Mouse (Mus musculus) hindlimb bud, embryonic 11.5 days (tissue): ENCODE measurements around the gene Cd99l2.

Experiments used
- DNase-seq: peaks from one replicate; pipeline ENCODE4 v3.0.0-alpha.2; 2012; ENCODE audit warnings: low read depth, low spot score; ENCODE audit errors: extremely low spot score

Cd99l2 gene

DNA sequence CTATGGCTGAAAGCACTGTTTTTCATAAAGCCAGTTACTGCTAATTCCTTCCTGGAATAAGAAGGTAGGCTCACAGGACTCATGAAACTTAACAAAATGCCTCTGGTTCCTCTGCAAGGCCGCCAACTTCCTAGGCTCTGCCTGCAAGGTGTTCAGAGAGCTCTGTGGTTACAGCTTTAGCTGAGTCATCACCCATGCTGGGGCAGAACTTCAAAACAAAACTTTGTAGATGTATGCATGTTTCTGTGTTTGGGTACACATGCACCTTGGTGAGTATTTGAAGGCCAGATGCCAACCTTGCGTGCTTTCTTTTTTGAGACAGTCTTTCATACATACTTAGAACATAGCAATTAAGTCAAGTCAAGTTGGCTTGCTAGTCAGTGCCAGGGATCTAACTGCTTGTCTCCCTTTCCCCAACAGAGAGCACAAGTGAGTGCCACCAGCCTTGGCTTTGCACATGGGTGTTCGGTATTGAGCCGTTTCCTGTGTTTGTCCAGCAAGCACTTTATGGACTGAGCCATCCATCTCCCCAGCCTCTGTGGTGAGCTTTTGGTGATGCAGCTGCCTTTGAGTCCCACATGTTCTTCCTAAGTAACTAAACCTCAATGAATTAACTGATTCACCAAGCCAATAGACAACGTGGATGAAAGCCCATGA lies 23.9 kb downstream of the Cd99l2 start:
- no peak for DNase-seq

DNA sequence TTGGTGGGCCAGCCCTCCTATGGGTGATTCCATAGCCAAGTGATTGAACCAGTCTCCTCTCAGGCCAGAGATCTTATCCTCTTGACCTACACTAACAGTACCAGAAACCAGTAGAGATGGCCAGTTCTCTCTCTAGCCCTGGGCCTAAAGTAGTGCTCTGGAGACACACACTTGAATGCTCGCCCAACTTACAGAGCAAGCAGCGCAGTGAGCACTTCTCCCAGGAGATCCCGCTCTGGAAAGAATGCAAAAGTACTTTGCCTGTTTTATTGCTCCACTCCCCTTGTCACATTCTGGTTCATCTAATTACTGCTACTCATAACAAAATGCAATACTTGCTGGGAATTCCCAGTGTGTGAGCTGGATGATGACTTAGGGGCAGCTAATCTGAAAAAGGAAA lies 25.2 kb downstream of the Cd99l2 start:
- no peak for DNase-seq

DNA sequence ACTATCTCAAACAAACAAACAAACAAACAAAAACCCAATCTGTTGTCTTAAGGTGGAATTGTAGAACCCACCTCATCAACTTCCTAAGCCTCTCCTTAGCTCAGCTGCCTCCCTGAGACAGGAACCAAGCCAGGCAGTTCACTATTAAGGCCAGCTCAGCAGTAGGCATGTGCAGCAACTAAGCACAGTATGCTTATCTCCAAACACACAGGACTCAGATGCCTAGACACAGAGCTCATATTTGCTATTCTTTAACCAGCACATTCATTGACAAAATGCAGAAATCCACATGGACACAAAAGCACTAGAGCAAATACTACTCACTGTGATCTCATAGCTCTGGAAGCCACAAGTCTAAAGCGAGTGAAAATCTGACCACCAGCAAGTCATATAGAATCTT lies 27.2 kb downstream of the Cd99l2 start:
- DNase-seq, result no peak

DNA sequence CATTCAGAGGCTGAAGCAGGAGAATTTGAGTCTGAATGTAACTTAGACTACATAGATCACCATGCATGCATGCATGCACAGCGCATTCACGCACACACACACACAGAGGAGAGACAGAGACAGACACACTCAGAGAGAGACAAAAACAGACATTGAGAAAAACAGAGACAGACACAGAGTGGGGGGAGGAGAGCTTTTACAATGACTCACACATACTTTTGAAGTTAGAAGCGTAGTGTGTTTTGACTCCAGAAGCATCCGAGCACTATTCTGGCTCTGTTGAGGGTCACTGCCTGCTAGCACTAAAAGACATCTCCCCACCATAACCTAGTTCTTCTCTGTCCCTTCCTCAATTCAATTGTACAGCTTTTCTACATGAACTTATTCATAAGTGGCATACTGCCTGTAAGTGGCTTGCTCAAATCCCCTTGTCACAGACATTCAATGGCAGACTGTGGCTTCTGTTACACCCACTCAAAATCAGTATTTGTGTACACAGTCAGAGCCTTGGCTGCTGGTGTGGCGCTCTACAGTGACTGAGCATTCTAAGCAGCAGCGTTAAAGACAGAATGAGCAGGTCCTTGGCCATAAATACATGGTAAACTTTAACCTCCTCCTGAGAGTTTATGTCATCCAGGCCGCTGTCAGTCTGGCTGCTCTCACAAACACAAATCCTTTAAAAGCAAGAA lies 28.4 kb downstream of the Cd99l2 start:
- DNase-seq, result no peak

DNA sequence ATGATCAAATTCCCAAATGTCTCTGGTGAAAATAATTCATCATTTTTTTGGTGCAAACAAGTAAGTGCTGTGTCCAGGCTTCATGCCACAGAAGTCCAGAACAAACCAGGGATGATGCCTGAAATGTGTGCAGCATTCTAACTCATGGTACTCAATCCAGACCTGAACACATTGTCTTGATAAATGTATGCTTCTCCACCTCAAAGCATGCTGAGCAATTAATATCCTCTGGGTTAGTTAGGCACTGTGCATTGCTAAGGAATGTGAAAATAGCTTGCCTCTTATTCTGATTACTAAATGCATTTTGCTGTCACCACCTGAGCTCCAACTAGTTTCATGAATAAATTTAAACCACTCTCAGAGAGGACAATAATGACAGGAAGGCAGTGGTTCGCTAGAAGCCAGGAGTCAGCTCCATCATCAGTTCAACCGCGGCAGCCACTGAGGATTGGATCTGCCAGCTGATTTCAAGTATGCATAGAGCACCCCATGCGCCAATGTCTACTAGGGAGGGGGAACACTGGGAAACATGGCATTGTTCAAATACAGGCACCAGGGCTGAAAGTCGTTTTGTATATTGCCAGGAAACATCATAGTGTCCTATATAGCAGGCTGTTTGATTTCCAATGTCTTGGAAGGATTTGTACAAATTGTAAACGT lies 36.4 kb downstream of the Cd99l2 start:
- no peak for DNase-seq

DNA sequence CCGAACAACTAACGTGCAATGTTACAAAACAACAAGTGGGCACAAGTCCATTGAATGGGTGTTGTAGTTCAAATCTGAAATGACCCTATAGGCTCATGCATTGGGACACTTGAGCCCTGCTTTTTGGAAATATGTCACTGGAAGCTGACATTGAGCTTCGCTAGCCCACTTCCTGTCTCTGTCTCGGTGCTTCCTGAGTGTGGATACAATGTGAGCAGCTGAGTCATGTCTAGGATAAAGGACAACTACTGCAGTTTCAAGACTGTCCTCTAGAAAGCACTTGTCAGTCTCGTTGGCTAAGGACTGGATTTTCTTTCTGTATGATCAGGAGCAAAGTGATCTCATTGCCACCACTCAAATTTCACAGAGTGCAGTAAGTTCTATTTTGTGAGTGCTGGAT lies 49.7 kb downstream of the Cd99l2 start:
- DNase-seq, result no peak

DNA sequence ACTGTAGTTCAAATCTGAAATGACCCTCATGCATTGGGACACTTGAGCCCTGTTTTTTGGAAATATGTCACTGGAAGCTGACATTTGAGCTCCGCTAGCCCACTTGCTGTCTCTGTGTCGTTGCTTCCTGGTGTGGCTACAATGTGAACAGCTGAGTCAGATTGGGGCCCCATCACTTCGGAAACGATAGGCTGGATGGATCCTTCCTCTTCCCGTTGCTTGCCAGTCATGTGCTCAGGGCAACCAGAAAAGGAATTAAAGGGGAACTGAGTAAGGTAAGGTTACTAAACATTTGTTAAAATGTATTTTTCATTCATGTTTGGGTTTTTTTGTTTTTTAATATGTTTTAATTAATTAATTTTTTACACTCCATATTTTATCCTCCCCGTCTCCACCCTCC lies 53.2 kb downstream of the Cd99l2 start:
- no peak for DNase-seq

DNA sequence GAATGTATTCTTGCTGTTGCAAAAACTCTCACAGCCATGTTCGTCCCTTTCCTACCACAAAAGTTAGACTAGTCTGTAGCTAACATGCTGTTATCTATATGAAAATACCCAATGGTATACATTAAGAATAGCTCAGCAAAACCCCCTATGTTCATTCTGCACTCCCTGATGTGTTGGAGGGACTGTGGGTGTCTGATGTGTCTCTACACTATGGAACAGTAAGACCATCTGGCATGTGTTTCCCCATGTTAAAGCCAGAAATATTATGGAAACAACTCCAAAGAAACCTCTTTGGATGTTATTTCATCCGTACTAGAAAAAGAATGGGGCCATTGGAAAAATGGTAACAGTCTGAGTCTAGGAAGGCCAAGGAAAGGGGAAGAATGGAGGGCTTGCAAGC lies 57.1 kb downstream of the Cd99l2 start:
- no peak for DNase-seq

DNA sequence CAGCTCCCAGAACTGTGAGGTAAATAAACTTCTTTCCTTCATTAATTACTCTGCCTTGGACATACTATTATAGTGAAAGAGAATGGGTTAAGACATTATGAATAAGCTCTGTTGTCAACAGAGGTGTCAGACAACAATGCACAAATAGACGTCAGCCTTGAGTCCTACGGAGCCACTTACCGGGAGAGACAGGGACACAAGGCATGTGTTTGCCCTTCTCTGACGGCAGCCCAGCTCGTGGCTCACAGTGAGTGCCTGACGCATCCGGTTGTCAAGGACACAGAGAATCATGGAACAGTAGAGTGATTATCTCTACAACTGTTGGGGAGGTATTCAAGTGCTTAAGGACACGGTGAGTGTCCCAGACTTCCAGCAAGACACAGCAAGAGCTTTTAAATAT lies 57.8 kb downstream of the Cd99l2 start:
- no peak for DNase-seq

DNA sequence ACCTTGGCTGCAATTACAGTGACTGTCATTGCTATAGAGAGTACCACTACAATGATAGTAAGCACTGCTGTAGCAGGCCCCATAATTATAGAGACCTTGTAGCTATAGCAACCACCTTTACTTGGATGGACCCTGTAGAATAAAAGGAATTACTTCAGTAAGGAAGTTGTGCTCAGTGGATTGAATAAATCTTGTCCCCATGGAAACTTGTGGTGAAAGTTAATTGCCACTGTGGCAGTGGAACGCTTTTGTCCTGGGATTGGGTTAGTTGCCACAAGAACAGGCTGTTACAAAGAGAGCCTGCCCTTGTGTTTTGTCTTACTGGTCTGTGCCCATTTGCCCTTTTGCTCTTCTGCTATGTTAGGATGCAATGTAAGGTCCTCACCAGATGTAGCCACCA lies 58.2 kb downstream of the Cd99l2 start:
- DNase-seq, result no peak

DNA sequence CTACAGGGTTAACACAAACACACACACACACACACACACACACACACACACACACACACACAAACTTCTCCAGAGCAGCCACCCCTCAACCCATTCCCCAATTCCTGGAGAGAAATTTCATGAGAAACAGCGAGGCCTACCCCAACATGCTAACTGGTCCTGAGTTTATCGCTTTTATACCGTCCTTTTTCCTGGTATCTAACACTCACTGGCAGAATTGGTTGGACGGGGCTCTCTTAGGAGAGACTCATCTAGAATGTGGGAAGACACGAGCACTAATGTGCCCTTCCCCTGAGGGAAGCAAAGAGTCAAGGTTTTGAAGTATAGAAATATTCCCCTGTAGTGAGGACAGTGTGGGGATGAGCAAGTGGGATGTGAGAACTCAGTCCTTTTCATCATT lies 61.7 kb downstream of the Cd99l2 start:
- DNase-seq, result no peak

DNA sequence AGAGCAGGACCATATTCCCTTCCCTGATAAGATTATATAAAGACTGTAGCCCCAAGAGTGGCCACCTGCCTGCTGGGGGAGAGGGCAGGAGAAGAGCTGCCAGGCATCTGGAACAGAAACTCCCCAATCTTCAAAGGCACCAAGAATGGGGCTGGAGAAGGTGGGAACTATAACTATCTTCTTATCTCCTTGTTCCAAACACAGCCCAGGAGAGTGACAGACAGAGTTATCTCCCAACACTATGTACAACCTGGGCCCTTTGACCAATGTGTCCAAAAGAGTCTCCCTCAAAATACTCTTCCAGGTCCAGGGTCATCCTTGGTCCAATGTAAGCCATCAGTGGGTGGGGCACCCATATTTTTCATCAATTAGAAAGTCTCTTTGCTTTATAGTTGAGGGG lies 65.2 kb downstream of the Cd99l2 start:
- no peak for DNase-seq

DNA sequence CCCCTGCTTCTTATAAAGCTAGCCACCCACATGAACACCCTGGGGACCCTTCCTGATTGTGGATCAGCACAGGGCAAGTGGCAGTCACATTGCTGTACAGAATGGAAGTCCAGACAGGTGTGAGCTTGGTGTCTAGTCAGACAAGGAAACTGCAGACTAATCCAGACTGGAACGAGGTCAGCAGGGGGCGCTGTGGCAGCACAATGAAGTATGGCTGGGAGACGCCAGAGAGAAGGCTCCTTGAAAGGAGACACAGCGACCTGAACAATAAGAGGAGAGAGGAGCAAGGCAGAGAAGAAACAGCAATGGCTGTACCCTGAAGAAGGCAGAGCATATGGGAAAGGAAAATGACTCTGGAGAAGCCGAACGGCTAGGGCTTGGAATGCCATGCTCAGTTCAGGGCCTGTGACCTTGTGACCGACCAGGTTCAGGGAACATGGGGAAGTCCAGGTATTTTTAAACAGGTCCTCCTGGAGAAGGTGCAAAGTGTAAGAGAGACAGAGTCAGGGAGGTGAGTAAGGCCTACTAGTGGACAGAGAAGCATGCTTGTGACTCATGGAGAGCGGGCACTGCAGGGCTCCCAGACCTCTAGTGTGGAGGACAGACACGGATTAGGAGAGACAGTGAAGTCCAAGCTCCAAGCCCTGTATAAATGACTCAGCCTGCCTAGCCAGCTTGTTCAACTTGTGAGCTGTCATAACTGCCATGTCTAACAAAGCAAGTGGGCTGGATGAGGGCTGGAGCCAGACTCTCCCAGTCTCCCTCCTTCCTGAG lies 66.7 kb downstream of the Cd99l2 start:
- DNase-seq, result peak; percentile 26

DNA sequence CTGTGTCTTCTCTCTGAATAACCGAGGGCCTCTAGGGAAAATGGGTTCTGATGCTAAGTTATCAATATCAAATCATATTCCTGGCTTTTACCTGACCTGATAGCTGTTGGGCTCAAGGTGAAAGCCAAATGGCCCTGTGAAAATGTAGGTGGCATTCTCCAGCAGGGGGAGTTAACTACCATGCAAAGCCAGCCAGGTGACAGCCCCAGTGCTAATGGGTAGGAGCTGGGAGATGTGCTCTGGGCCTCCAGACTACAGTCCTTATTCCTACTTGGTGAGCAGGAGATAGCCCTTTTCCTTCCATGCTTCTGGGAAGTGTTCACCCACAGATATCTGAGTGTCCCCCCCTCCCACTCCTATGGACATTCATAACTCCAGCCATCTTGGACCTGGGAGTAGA lies 67.8 kb downstream of the Cd99l2 start:
- no peak for DNase-seq

DNA sequence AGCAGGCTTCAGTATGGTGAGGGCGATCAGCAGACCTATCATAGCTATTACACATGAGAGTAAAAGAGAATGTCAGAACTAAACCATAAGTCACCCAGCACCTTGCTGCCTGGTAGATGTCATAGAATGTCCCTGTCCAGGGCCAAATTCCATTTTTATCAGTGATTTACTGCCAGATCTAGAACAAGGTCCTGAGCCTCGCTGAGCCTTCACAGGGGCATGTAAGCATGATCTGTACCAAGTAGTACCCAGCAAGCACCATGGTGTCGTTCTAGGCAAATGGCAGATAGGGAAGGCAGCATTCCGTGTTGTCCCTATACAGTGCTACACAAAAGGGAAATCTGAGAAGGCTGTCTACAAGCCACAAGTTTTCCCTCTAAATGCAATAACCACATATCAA lies 79.0 kb downstream of the Cd99l2 start:
- DNase-seq, result no peak

DNA sequence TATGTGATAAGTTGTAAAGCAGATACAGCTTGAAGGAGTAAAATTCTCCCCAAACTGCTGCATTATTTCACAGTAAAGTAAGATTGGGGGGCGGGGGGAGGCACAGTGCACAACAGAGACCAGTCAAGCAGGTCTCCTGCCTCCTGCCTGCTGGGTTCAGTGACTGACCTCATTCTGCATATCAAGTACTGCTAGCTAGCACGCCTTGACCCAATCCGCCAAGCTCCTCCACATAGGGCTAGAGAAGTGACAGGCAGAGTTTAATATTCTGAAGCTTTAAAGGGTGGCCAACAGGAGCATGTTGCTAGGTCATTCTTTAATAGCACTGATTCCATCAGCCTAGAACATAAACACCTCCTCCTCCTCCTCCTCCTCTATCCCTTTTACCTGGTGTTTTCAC lies 79.9 kb downstream of the Cd99l2 start:
- DNase-seq, result no peak

DNA sequence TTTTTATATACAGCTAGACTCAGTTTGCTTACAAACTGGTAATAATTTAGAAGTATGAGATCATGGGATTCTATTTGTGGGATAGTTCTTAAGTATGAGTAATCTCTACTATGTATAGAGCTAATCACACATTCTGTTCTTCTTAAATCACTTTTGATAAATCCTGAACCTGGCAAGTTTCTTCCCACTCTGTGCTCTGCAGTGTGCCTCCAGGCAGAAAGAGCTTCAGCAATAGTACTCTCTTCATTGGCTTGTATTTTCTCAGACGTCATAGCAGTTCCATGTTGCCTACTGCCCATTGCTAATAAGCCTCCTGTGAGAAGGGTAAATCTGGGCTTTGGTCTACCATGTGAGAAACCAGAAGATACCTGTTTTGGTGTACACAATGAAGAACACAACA lies 84.3 kb downstream of the Cd99l2 start:
- DNase-seq, result no peak

DNA sequence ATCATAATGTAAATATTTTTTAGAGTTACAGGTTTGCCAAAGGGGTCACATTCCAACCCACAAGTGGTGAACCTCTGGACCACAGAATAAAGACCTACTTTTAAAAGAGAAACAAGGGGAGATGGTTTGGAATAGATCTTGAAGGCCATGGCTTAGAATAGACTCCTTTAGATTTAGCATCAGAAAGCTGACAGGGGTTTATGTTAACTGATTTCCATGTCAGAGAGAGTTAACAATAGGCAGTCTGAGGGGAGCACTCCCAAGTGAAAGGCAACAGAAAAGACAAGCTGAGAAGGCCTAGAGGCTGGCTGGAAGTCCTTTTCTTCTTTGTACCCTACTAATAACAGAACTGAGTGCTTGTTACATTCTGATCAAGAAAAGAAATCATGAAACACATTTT lies 86.4 kb downstream of the Cd99l2 start:
- DNase-seq, result no peak

DNA sequence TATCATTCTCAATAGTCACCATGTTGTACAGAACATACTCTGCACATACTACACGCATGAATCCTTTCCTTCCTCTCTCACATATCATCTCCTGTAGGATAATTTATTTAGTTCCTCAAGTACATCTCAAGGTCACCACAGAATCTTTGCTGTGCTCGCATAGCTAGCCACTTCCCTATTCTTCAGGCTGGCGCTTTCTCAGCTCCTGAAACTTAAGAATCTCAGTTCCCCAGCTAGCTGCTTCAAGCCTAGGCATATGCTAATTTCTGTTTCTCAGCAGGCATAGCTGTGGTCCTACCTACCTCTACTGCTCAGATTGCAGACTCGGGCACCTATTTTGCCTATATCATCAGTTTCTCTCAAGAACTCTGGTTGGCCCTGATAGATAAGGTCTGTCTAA lies 96.3 kb downstream of the Cd99l2 start:
- no peak for DNase-seq

DNA sequence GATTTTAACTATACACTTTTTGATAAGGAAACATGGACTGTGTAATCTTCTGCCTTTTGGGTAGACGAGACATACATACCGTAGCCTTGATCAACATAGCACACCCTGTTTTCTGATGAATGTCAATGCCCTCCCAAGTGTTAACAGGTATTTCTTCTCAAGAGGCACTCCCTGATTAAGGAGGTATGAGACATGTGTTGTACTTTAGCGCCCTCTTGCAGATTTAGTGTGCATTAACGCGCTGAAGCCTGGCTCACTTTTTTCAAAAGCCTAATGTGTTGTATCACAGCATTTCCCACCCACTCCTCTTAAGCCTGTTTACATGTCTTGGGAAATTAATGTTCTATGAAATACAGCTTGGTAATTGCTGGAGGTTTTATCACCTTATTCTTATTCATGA lies 111.1 kb downstream of the Cd99l2 start:
- DNase-seq, result no peak

DNA sequence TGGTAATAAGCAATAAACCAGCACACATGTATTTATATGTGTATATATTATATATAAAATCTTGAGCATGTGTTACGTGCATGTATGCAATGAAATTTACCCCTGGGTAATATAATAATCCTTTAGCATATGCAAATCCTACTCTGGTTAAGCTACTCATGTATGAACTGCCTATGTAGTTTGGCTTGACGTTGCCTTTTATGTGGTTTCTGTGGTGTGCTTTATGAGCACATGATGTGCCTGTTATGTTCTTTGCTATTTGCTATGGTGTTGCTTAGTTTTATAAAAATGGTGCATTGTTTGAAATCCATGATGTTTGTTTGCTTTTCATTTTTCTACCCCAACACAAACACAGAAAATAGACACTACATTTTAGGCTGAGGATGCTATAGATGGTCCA lies 114.2 kb downstream of the Cd99l2 start:
- DNase-seq, result no peak

DNA sequence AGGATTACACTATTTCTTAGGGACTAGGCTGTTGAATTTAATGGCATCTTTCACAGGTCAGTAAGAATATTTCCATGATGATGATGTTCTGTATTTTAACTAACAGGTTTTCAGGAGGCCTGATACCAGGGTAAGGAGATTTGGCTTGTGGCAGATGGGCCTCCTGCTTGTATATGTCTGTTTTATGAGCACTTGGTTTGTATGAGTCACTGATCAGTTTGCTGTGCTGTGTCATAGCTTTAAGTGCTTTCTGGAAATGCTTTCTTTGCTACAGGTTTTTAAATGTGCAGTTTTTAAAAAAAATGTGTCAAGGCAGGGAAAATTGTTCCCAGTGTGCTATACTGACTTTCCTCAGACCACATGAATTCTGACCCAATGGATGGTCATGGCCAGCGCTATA lies 115.9 kb downstream of the Cd99l2 start:
- no peak for DNase-seq
